Mouse (Mus musculus): ENCODE data around the gene 1110032A03Rik.

- TF ChIP-seq CTCF (IDR thresholded peaks at IDR 0.05; ENCODE audit: low read depth) (no peak), EP300 (optimal IDR thresholded peaks at IDR 0.05) (no peak)
Measured at GRCm38 (mm10) chr9:50723406-50723805, 51.9 kb downstream of the 1110032A03Rik start.
